Mouse (Mus musculus) C2C12 (cell line): ENCODE measurements around the gene Ccr1. TPM values are rescaled to one million over a fixed set of nuclear protein-coding genes. Genes with fewer than 3 reads are reported as not detected.

Source experiments
- H3K27me3 ChIP-seq: one replicate; pipeline ENCODE4 v1.6.1; 2011; ENCODE audit not compliant: control insufficient read depth, insufficient read depth, insufficient read length
- H3K36me3 ChIP-seq: one replicate; pipeline ENCODE4 v1.6.1; 2011; ENCODE audit not compliant: control insufficient read depth, insufficient read depth
- H3K4me3 ChIP-seq: one replicate; pipeline ENCODE4 v1.5.1; 2011; ENCODE audit warnings: mild to moderate bottlenecking, control low read depth; ENCODE audit not compliant: poor library complexity, insufficient read depth, severe bottlenecking
- H3K79me2 ChIP-seq: one replicate; pipeline ENCODE4 v1.6.1; 2011; ENCODE audit not compliant: control insufficient read depth, insufficient read depth
- H3K79me3 ChIP-seq: one replicate; pipeline ENCODE4 v1.6.1; 2011; ENCODE audit warnings: low read depth, control low read depth
- H3ac ChIP-seq: one replicate; pipeline ENCODE3; 2011; ENCODE audit warnings: low read depth; ENCODE audit not compliant: control insufficient read depth, insufficient read length
- CEBPB ChIP-seq: IDR thresholded peaks from one replicate; pipeline ENCODE4 v1.6.1; 2011; ENCODE audit warnings: low read depth, mild to moderate bottlenecking, control low read depth, moderate library complexity
- CTCF ChIP-seq: IDR thresholded peaks from one replicate; pipeline ENCODE4 v1.5.1; 2011; ENCODE audit not compliant: control insufficient read depth, insufficient read depth, insufficient read length
- FOSL1 ChIP-seq: IDR thresholded peaks from one replicate; pipeline ENCODE4 v1.8.0; 2011; ENCODE audit warnings: mild to moderate bottlenecking, low read length; ENCODE audit not compliant: poor library complexity, insufficient read depth, severe bottlenecking
- MAX ChIP-seq: IDR thresholded peaks from one replicate; pipeline ENCODE4 v1.6.1; 2011; ENCODE audit warnings: mild to moderate bottlenecking, control low read depth
- MYOD1 ChIP-seq: IDR thresholded peaks from one replicate; pipeline ENCODE4 v1.6.1; 2011; ENCODE audit warnings: low read depth; ENCODE audit not compliant: control insufficient read depth, insufficient read length
- MYOG ChIP-seq: IDR thresholded peaks from one replicate; pipeline ENCODE4 v1.6.1; 2011; ENCODE audit not compliant: control insufficient read depth, insufficient read length; ENCODE audit errors: extremely low read depth
- USF1 ChIP-seq: IDR thresholded peaks from one replicate; pipeline ENCODE4 v1.6.1; 2011; ENCODE audit warnings: low read depth, mild to moderate bottlenecking, control low read depth, moderate library complexity
- polyA plus RNA-seq: library from polyadenylated mRNA; unstranded; fragments of >200 nt; fragmentation: generic; extraction: Trizol; gene quantifications from one replicate; pipeline ENCODE4 v1.2.1, GENCODE M21; 2012; ENCODE audit warnings: missing spikeins

Gene Ccr1
- polyA plus RNA-seq, 1 experiment, result 0.13 TPM

- Histone ChIP-seq H3K79me2 (no peaks in the 10 kb centered on the region), H3K79me3 (no peaks in the 10 kb centered on the region), H3ac (no peak overlapping the region), H3K4me3 (no peak overlapping the region), H3K27me3 (no peaks in the 10 kb centered on the region), H3K36me3 (no peaks in the 10 kb centered on the region)
- TF ChIP-seq CEBPB, result no peak
- no peak for TF ChIP-seq MYOG
- TF ChIP-seq FOSL1, result no peak
- no peak for TF ChIP-seq MAX
- TF ChIP-seq USF1, result no peak
- no peak for TF ChIP-seq MYOD1
- TF ChIP-seq CTCF, result no peak
Observed at GRCm38 (mm10) chr9:123999784-124000183, 31.3 kb upstream of the Ccr1 start.

- TF ChIP-seq MYOG (no peak), MYOD1 (no peak), CTCF (no peak), USF1 (no peak), CEBPB (no peak), FOSL1 (no peak), MAX (no peak)
- Histone ChIP-seq H3K79me3 (no peaks in the 10 kb centered on the region), H3K27me3 (no peaks in the 10 kb centered on the region), H3ac (no peak overlapping the region), H3K36me3 (no peaks in the 10 kb centered on the region), H3K4me3 (no peak overlapping the region), H3K79me2 (no peaks in the 10 kb centered on the region)
Observed at GRCm38 (mm10) chr9:123997719-123998118, 29.2 kb upstream of the Ccr1 start.

GRCm38 (mm10) chr9:123991312-123991906 is 22.9 kb upstream of the Ccr1 start:
- Histone ChIP-seq H3ac (no peak overlapping the region), H3K4me3 (no peak overlapping the region), H3K79me3 (no peaks in the 10 kb centered on the region), H3K27me3 (no peaks in the 10 kb centered on the region), H3K79me2 (no peaks in the 10 kb centered on the region), H3K36me3 (no peaks in the 10 kb centered on the region)
- no peak for TF ChIP-seq MYOD1
- no peak for TF ChIP-seq CEBPB
- no peak for TF ChIP-seq CTCF
- TF ChIP-seq MAX, result no peak
- TF ChIP-seq FOSL1, result no peak
- TF ChIP-seq MYOG, result no peak
- no peak for TF ChIP-seq USF1

GRCm38 (mm10) chr9:123989671-123990070 is 21.2 kb upstream of the Ccr1 start:
- no peaks in the 10 kb centered on the region for H3K79me3 ChIP-seq
- H3K27me3 ChIP-seq, result no peaks in the 10 kb centered on the region
- no peak for TF ChIP-seq USF1
- TF ChIP-seq MYOG, result no peak
- no peak for TF ChIP-seq CEBPB
- TF ChIP-seq MAX, result no peak
- TF ChIP-seq MYOD1, result no peak
- H3K4me3 ChIP-seq, result no peak overlapping the region
- no peak overlapping the region for H3ac ChIP-seq
- H3K79me2 ChIP-seq, result no peaks in the 10 kb centered on the region
- no peaks in the 10 kb centered on the region for H3K36me3 ChIP-seq

GRCm38 (mm10) chr9:123986217-123986616 is 17.7 kb upstream of the Ccr1 start:
- Histone ChIP-seq H3K36me3 (no peaks in the 10 kb centered on the region), H3ac (no peak overlapping the region), H3K27me3 (no peaks in the 10 kb centered on the region), H3K79me2 (no peaks in the 10 kb centered on the region), H3K79me3 (no peaks in the 10 kb centered on the region), H3K4me3 (no peak overlapping the region)
- no peak for TF ChIP-seq MYOD1
- TF ChIP-seq FOSL1, result no peak

GRCm38 (mm10) chr9:123984943-123985342 is 16.5 kb upstream of the Ccr1 start:
- H3K27me3 ChIP-seq, result no peaks in the 10 kb centered on the region
- H3ac ChIP-seq, result no peak overlapping the region
- H3K36me3 ChIP-seq, result no peaks in the 10 kb centered on the region
- no peaks in the 10 kb centered on the region for H3K79me2 ChIP-seq
- no peaks in the 10 kb centered on the region for H3K79me3 ChIP-seq
- H3K4me3 ChIP-seq, result no peak overlapping the region
- no peak for TF ChIP-seq USF1
- no peak for TF ChIP-seq FOSL1
- no peak for TF ChIP-seq MAX
- no peak for TF ChIP-seq MYOD1
- TF ChIP-seq MYOG, result no peak
- TF ChIP-seq CEBPB, result no peak
- no peak for TF ChIP-seq CTCF
